Mouse (Mus musculus) forebrain, embryonic 11.5 days (tissue): ENCODE measurements around the gene Akt1s1. TPM values are rescaled to one million over a fixed set of nuclear protein-coding genes. Genes with fewer than 3 reads are reported as not detected.

ENCODE experiments used
- ATAC-seq: fragments of 200-750 bp; cut with Nextera tagmentation; replicated peaks from 2 replicates; pipeline ENCODE4 v1.8.0; 2017; ENCODE audit warnings: moderate TSS enrichment; ENCODE audit not compliant: low FRiP score
- DNase-seq: peaks from one replicate; pipeline ENCODE4 v3.0.0-alpha.2; 2017; ENCODE audit warnings: low spot score
- H3K27ac ChIP-seq: fragments of 300-500 bp; sonication (generic); 2 replicates; pipeline ENCODE4 v1.5.1; 2014; ENCODE audit warnings: low read depth, low read length
- H3K27me3 ChIP-seq: fragments of 300-500 bp; sonication (generic); 2 replicates; pipeline ENCODE4 v1.6.1; 2014; ENCODE audit warnings: mild to moderate bottlenecking, low read length, mixed read lengths; ENCODE audit not compliant: control insufficient read depth, insufficient read depth
- H3K36me3 ChIP-seq: fragments of 300-500 bp; sonication (generic); 2 replicates; pipeline ENCODE4 v1.6.1; 2014; ENCODE audit warnings: mild to moderate bottlenecking, low read length, moderate library complexity, mixed read lengths; ENCODE audit not compliant: control insufficient read depth, insufficient read depth
- H3K4me1 ChIP-seq: fragments of 300-500 bp; sonication (generic); replicated peaks from 2 replicates; pipeline ENCODE4 v1.6.1; 2014; ENCODE audit warnings: low read length, mixed read lengths; ENCODE audit not compliant: control insufficient read depth, insufficient read depth
- H3K4me2 ChIP-seq: fragments of 300-500 bp; sonication (generic); 2 replicates; pipeline ENCODE4 v1.6.1; 2014; ENCODE audit warnings: low read depth, mild to moderate bottlenecking, low read length, moderate library complexity, mixed read lengths; ENCODE audit not compliant: severe bottlenecking
- H3K4me3 ChIP-seq: fragments of 300-500 bp; sonication (generic); 2 replicates; pipeline ENCODE4 v1.5.1; 2014; ENCODE audit warnings: low read depth, low read length
- H3K9ac ChIP-seq: fragments of 300-500 bp; sonication (generic); 2 replicates; pipeline ENCODE4 v1.6.1; 2014; ENCODE audit warnings: low read length
- H3K9me3 ChIP-seq: fragments of 300-500 bp; sonication (generic); 2 replicates; pipeline ENCODE4 v1.6.1; 2016; ENCODE audit warnings: low read length, mixed read lengths; ENCODE audit not compliant: control insufficient read depth
- WGBS: fragments of 180-500 bp; shearing (Covaris S2); extraction: QIAGEN DNeasy Blood & Tissue Kit; methylation state at CpG from one replicate; pipeline ENCODE4 v1.1.7; 2014; 5-methylcytosine and 5-hydroxymethylcytosine counted together
- microRNA counts: library from miRNA; unstranded; fragments of <30 nt; microRNA quantifications from one replicate; lab custom pipeline; 2015
- microRNA-seq: library from miRNA; unstranded; fragments of <30 nt; microRNA quantifications from one replicate; pipeline ENCODE4, GENCODE M21; 2016; ENCODE audit not compliant: insufficient number of aligned reads
- polyA plus RNA-seq: library from polyadenylated mRNA; unstranded; fragments of >200 nt; fragmentation: Nextera tagmentation; extraction: Ambion mirVana; gene quantifications from 2 replicates; pipeline ENCODE4 v1.2.1, GENCODE M21; 2014

The Akt1s1 gene
- polyA plus RNA-seq, 1 experiment from 2014 or later, result 83.0 TPM

- peak; percentile 90 for DNase-seq
- Histone ChIP-seq H3K9me3 (no peaks in the 10 kb centered on the region), H3K27me3 (no peaks in the 10 kb centered on the region), H3K4me3 (peak overlapping the region; percentile 12; the same call in 1 of the 2 replicates), H3K4me1 (peaks cover 13% of the 10 kb centered on the region), H3K27ac (peak overlapping the region; percentile 57), H3K36me3 (peaks cover 4% of the 10 kb centered on the region; the same call in 1 of the 2 replicates), H3K9ac (peak overlapping the region; percentile 37; the same call in 1 of the 2 replicates), H3K4me2 (peak overlapping the region; percentile 49)
- 19% methylated on average over 21 of the region's 21 CpGs for WGBS
- ATAC-seq, result peak; percentile 55
Observed at GRCm38 (mm10) chr7:44901230-44901722, 52.5 kb downstream of the Akt1s1 start.

MicroRNAs within 50 kb of the gene (microRNA counts, 519-probe panel; counts per million panel counts)
- 31.2 counts per million for microRNA mmu-miR-707 (lab: Ali Mortazavi, UCI)

Small RNA genes lying within 50 kb of the gene (microRNA-seq; reads per million reads assigned to microRNA genes)
- gene Mir707, result not detected

Other genes with a start within 250 kb of the Akt1s1 start
- 1.7 and 2.6 TPM in 2 replicates for gene Myh14, start 178.1 kb upstream of the Akt1s1 start, polyA plus RNA-seq
- gene Izumo2, start 140.2 kb upstream of the Akt1s1 start, polyA plus RNA-seq, result not detected in 2 replicates
- 41.7 and 42.2 TPM in 2 replicates for gene Vrk3, start 100.6 kb upstream of the Akt1s1 start, polyA plus RNA-seq
- 3.9 and 4.4 TPM in 2 replicates for gene Zfp473, start 97.9 kb upstream of the Akt1s1 start, polyA plus RNA-seq
- gene Nup62, start 32.9 kb upstream of the Akt1s1 start, polyA plus RNA-seq, result 73.5 and 86.5 TPM in 2 replicates
- 1.1 and 1.4 TPM in 2 replicates for gene Il4i1, start 32.6 kb upstream of the Akt1s1 start, polyA plus RNA-seq
- 3.2 and 3.4 TPM in 2 replicates for gene Atf5, start 32.3 kb upstream of the Akt1s1 start, polyA plus RNA-seq
- gene Tbc1d17, start 88 bp downstream of the Akt1s1 start, polyA plus RNA-seq, result 67.6 and 69.9 TPM in 2 replicates
- 31.6 and 32.1 TPM in 2 replicates for gene Pnkp, start 8.1 kb downstream of the Akt1s1 start, polyA plus RNA-seq
- gene Ptov1, start 20.8 kb downstream of the Akt1s1 start, polyA plus RNA-seq, result 454 and 526 TPM in 2 replicates
- gene Med25, start 43.7 kb downstream of the Akt1s1 start, polyA plus RNA-seq, result 135 and 139 TPM in 2 replicates
- gene Fuz, start 47.1 kb downstream of the Akt1s1 start, polyA plus RNA-seq, result 32.9 TPM in 2 replicates
- gene Ap2a1, start 80.5 kb downstream of the Akt1s1 start, polyA plus RNA-seq, result 88.8 and 93.4 TPM in 2 replicates
- 0.23 TPM in 1 of 2 replicates, not detected in the other for gene Tsks, start 94.2 kb downstream of the Akt1s1 start, polyA plus RNA-seq
- 26.3 and 27.2 TPM in 2 replicates for gene Cpt1c, start 125.9 kb downstream of the Akt1s1 start, polyA plus RNA-seq
- 286 and 301 TPM in 2 replicates for gene Prmt1, start 137.6 kb downstream of the Akt1s1 start, polyA plus RNA-seq
- gene Irf3, start 148.7 kb downstream of the Akt1s1 start, polyA plus RNA-seq, result 75.3 and 86.0 TPM in 2 replicates
- 70.6 and 74.9 TPM in 2 replicates for gene Bcl2l12, start 149.7 kb downstream of the Akt1s1 start, polyA plus RNA-seq
- 59.9 and 60.2 TPM in 2 replicates for gene Scaf1, start 167.4 kb downstream of the Akt1s1 start, polyA plus RNA-seq
- gene Rras, start 169.0 kb downstream of the Akt1s1 start, polyA plus RNA-seq, result 15.5 and 16.6 TPM in 2 replicates
- gene Prr12, start 203.9 kb downstream of the Akt1s1 start, polyA plus RNA-seq, result 16.1 and 19.2 TPM in 2 replicates
- gene Nosip, start 213.4 kb downstream of the Akt1s1 start, polyA plus RNA-seq, result 52.6 and 64.0 TPM in 2 replicates
- 14.2 and 18.4 TPM in 2 replicates for gene Prrg2, start 213.7 kb downstream of the Akt1s1 start, polyA plus RNA-seq
- gene Rcn3, start 243.2 kb downstream of the Akt1s1 start, polyA plus RNA-seq, result 110 and 118 TPM in 2 replicates